Mouse (Mus musculus) embryo, embryonic 10 days (tissue): ENCODE measurements around the gene Dgkz.

Experiments
- DNase-seq: peaks from one replicate; pipeline ENCODE4 v3.0.0-alpha.2; 2015; ENCODE audit warnings: low spot score

The Dgkz gene

GRCm38 (mm10) chr2:91960459-91960858, 15.2 kb downstream of the Dgkz start:
- DNase-seq, result no peak

DNA sequence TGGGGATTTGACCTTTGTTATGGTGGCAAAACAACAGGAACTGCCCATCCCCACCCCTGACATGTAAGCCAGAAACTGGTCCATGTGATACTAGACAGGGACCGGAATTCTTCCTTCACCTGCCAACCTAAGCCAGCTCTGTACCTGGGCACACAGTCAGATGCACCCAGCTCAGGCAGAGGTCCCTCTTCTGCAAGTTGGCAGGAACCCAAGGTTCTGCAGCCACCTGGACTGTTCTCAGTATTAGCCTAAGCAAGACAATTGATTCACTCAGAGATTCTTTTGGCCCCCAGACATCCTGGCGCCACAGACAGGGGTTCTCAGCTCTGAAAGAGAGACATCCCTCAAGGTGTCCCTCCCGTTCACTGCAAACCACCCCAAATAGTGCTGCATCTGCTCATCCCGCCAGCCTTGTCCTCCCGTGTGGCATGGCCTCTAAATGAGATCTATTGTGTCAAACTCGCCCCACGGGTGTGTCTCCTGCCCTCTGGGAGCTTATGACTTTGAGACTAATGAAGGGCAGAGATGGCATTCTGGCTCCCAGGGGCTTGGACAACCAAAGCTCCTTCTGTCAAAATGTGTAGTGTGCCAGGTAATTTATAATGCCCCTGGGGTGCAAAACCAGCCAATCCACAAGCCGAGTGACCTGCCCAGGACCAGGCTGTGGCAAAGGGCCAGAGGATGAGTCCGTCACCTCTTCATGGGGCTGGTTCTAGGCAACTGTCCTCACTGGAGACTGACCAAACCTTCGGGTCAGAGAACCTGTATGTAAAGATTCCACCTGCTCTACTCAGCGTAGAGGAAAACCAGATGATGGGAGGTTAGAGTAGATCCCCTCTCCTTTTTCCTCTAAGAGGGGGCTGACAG, 15.9 kb downstream of the Dgkz start:
- DNase-seq, result no peak

GRCm38 (mm10) chr2:91958701-91959457, 16.8 kb downstream of the Dgkz start:
- peak; percentile 80 for DNase-seq

- no peak for DNase-seq
Measured at GRCm38 (mm10) chr2:91958049-91958448, 17.6 kb downstream of the Dgkz start.

- DNase-seq, result no peak
Measured at GRCm38 (mm10) chr2:91957096-91957495, 18.6 kb downstream of the Dgkz start.

DNA sequence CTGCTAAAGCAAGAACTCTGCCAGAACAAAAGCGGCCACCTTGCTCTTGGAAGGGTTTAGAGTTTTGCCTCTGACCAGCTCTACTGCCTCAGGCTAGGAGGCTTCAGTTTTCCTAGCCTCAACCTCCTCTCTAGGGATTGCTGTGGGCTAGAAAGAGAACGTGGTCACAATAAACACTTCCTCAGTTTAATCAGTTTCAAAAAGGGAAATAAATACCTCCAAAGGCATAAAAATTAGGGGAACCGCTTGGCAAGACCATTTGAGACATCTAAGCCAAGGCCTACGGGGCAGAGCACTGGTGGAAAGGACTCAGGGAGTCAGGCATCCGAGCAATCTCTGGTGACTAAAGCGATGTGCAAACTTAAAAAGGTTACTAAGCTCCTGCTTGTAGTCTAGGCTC, 19.8 kb downstream of the Dgkz start:
- DNase-seq, result no peak

DNA sequence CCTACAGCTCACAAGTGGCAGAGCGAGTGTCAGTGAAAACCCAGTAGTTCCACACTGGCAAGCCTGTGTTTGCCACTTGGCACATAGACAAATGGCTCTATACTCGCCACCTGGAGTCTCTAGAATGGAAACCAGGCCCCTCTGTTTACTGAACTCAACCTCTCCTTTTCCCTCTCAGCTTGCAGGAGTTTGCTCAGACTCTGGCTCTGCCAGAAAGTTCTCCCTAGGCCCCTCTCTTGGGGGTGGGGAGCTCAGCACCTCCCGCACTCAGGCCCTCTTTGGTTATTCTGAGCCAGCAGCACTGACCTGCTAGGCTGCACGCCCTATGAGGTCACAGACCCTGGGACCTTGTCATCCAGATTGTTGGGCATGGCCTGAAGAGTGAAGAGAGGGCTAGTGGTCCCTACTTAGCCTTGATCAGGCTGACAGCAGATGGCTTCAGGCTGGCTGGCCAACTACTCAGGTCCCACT, 20.5 kb downstream of the Dgkz start:
- no peak for DNase-seq

- peak; percentile 50 for DNase-seq
Measured at GRCm38 (mm10) chr2:91953825-91954224, 21.8 kb downstream of the Dgkz start.

DNA sequence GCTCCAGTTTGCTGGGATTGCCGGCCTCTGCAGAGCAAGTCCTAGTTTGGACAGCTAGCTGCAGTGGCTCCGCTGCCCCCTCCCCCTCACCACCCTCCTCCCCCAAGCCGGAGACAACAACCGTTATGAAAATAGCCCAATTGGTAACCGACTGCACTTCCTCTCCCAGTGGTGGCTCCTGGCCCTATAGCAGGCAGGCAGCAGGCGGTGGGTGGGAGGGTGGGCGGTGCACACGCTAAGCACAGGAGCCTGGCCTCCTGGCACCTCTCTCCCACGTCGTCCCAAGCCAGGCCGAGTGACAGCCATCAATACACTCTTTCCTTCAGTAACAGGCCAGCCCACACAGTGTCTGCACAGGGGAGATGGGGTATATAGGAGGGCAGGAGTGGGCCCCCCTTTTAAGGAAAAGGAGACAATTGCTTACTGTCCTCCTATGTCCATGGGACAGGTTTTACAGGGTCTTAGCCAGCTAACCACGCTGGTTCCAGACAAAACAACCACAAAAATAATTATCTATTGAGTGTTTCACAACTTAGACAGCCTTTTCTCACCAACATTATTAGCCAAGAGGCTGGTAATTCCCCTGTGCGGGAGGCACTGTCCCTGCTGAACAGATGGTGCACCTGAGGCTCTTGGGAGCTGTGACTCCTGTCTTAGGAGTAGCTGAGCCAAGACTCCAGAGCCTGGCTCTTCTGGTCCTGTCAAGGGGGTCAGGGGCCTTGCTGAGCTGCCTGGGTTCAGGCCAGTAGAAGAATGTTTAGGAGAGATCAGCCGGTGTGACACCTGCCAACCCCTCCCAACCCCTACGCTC, 25.2 kb downstream of the Dgkz start:
- peak; percentile 68 for DNase-seq

DNA sequence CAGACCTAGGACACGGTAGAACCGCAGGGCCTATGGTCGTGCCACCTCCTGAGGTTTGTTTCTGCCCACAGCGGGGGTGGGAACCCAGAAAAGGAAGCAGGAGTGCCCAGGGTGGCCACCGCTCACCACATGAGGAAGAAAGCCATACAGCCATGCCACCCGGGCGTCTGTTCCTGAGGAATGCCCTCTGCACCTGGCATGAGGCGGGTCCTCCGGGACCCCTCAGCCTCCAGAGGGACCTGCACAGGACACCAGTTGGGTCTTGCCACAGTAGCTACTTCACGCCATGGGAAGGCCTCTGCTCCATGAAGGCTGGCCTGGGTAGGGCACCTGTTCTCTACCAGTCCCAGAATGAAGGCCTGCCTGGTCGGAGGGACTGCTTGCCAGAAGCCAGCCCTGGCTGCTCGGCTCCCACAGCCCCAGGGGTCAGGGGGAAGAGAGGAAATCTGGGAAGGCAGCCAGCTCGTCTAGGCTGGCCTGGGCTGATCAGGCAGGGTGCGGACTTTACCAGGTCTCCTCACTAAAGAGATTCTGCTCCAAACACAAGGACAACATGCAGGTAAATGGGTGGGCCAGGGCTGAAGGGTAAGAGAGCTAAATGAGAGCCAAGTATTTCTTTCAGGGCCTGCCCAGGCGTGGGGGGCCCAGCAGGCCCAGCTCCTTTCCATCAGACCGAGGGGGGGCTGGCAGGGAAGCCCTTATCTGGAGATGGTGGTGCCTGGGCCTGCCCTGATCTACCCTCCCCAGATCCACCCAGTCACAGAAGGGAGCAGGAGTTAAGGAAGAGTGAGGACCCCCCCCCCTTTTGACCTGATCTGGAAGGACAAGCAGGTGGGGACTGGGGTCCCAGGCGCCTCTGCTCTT, 26.0 kb downstream of the Dgkz start:
- DNase-seq, result no peak

- DNase-seq, result no peak
Measured at GRCm38 (mm10) chr2:91948792-91949241, 26.8 kb downstream of the Dgkz start.

- DNase-seq, result no peak
Measured at GRCm38 (mm10) chr2:91948151-91948509, 27.5 kb downstream of the Dgkz start.

DNA sequence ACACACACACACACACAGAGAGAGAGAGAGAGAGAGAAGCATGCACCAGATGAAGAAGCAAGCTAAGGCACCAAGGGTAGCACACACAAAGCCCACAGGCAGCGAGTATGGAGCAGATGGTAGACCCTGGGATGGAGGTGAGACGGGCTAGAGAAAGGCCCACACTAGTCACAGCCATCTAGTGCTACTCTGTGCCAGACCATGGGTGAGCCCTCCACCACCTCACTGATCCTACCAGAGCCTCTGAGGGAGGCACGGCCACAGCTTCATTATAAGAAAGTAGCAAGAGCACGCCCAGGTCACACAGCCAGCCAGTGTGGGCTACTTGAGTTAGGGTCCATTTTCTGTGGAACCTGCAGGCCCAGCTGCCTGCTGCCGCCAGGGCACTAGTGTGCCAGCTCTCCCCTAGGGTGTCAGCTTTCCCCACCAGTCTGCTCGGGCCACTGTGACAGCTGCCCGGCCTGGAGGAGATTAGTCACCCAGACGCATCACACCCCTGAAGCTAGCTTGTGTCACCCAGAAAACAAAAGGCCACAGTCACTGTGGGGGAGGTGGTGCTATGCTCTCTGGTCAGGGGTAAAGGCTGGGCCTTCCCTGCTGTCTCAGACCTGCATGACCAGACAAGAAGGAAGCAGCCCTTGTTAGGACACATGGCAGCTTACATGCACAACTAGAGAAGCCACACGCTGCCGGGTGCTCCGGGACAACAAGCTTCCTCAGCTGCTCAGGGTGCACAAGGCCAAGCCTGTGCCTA, 28.1 kb downstream of the Dgkz start:
- no peak for DNase-seq

DNA sequence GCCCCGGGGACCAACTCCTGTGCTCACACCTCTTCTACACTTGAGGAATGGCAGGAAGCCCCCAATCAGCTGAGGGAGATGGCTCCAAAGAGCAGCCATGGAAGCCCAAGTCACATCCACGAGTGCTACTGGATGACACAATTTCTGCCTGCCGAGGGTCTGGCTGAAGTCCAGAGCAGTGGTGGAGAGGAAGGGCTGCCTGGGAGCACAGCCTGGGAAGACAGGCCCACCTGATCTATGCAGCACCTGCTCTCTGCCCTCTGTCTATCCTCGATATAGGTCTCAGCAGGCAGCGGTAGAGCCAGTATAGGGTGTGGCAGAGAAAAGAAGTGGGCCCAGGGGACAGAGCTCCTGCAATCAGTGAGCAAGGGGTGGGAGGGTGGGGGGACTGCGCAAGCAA, 28.8 kb downstream of the Dgkz start:
- DNase-seq, result no peak

DNA sequence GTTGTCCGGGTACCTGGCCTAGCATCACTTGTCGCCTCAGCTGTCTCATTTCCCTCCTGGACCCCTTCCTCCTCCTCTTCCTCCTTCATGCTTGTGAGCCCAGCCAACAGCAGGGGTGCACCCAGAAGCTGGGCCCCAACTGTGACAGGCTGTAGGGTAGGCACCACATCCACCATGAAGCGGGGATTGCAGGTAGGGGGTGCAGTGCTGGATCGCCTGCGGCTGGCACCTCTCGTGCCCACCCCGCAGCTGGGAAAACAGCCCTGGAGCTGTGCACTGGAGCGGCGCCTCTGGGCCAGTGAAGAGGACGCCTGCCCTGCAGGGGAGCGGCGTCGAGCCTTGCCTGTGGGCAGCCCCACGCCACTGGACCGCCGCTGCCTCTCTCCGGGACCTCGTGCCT, 30.2 kb downstream of the Dgkz start, which contains the start of gene Gm9821:
Gm9821 (plus strand) TSS at position 221 of the 400 bp plus-strand sequence.
- DNase-seq, result no peak

DNA sequence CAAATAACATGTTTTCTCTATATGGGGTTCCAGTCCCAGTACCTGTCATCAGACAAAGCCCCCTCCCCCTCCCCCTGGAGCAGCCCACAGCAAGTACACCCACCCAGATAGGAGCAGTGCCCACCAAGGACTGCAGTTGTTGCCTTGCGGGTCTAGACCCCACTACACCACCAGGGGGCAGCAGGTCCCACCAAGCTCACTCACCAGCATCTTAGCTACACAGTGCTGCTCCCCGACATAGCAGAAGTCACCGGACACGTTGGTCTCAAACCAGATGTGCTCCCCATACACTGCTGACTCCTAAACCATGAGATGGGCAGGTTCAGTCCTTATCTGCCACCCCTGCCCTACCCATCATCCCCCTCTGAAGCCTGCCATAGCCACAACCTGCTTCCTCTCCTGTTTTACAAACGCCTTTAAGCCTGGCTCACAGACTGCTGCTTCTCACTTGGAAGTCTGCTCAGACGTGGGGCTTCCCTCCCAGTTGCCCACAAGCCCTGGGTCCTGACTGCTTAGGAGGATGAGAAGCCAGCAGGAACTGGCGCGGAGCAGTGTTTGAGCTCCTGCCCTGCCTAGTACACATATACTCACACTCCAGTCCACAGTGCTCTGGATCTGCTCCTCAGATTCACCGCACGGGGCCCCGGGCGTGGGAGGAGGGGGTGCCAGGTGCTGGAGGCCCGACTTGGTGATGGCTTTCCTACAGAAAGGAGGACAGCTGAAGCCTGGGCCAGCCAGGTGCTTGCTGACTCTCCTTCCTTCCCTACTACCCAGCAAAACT, 31.3 kb downstream of the Dgkz start:
- DNase-seq, result peak; percentile 89

GRCm38 (mm10) chr2:91942356-91942755, 33.3 kb downstream of the Dgkz start:
- DNase-seq, result no peak

DNA sequence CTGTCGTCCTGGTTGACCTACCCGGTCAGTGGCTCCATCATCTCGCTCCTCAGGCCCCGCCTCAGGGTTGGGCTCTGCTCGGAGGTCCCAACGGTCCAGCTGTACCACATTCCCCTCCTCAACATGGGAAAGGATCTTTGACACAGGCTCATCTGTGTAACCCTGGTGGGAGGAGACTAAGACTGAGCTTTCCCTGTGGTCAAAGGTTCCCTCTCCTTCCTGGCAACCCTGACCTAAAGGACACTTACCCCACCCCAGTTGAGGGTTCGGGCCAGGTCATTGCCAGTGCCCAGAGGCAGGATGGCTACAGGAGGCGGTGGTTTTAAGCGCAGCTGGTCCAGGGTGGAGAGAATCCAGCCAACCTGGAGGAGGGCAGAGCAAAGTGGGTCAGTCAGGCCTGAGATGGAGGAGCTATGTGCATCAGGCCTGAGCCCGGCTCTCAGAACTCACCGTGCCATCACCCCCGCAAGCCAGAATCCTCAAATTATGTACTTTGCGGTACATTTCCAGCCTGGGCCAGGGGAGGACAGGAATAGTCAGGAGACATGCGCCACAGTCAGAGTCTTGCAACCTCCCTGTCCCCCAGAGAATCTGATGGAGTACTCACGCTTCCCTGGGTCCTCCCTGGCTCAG, 36.2 kb downstream of the Dgkz start:
- DNase-seq, result no peak

GRCm38 (mm10) chr2:91936154-91936553, 39.5 kb downstream of the Dgkz start:
- no peak for DNase-seq
